Mouse (Mus musculus) hindbrain, embryonic 12.5 days (tissue): ENCODE results near the gene E130218I03Rik. TPM values are rescaled to one million over a fixed set of nuclear protein-coding genes. Genes with fewer than 3 reads are reported as not detected.

Source experiments
- polyA plus RNA-seq: library from polyadenylated mRNA; unstranded; fragments of >200 nt; fragmentation: Nextera tagmentation; extraction: Ambion mirVana; gene quantifications from 2 replicates; pipeline ENCODE4 v1.2.1, GENCODE M21; 2016

Gene E130218I03Rik
- polyA plus RNA-seq, 1 experiment from 2014 or later: 0.31 TPM

Other genes with a start within 250 kb of the E130218I03Rik start
- gene Dhdds, start 242.7 kb upstream of the E130218I03Rik start, polyA plus RNA-seq: 43.1 and 44.1 TPM in 2 replicates
- gene Lin28a, start 224.8 kb upstream of the E130218I03Rik start, polyA plus RNA-seq: 1.4 TPM in 2 replicates
- gene Zfp683, start 189.8 kb upstream of the E130218I03Rik start, polyA plus RNA-seq: not detected in 2 replicates
- gene Crybg2, start 182.8 kb upstream of the E130218I03Rik start, polyA plus RNA-seq: 2.3 and 2.5 TPM in 2 replicates
- 4.8 and 5.0 TPM in 2 replicates for gene Cd52, start 148.6 kb upstream of the E130218I03Rik start, polyA plus RNA-seq
- 11.6 and 13.4 TPM in 2 replicates for gene Ubxn11, start 141.1 kb upstream of the E130218I03Rik start, polyA plus RNA-seq
- 333 and 369 TPM in 2 replicates for gene Sh3bgrl3, start 114.9 kb upstream of the E130218I03Rik start, polyA plus RNA-seq
- gene Cep85, start 56.5 kb upstream of the E130218I03Rik start, polyA plus RNA-seq: 28.1 and 30.4 TPM in 2 replicates
- gene Gm7534, start 40.7 kb upstream of the E130218I03Rik start, polyA plus RNA-seq: not detected in 2 replicates
- gene Catsper4, start 16.3 kb upstream of the E130218I03Rik start, polyA plus RNA-seq: not detected in 2 replicates
- 0.46 and 1.3 TPM in 2 replicates for gene Cnksr1, start 5.3 kb upstream of the E130218I03Rik start, polyA plus RNA-seq
- 18.3 TPM in 2 replicates for gene Zfp593, start 1.9 kb downstream of the E130218I03Rik start, polyA plus RNA-seq
- gene Gm30191, start 3.3 kb downstream of the E130218I03Rik start, polyA plus RNA-seq: 0.35 and 0.39 TPM in 2 replicates
- gene Grrp1, start 10.4 kb downstream of the E130218I03Rik start, polyA plus RNA-seq: 8.5 and 8.9 TPM in 2 replicates
- 30.8 and 32.5 TPM in 2 replicates for gene Pdik1l, start 44.2 kb downstream of the E130218I03Rik start, polyA plus RNA-seq
- gene Trim63, start 71.5 kb downstream of the E130218I03Rik start, polyA plus RNA-seq: 0.54 and 1.6 TPM in 2 replicates
- not detected in 2 replicates for gene Slc30a2, start 99.5 kb downstream of the E130218I03Rik start, polyA plus RNA-seq
- gene Extl1, start 140.2 kb downstream of the E130218I03Rik start, polyA plus RNA-seq: 1.2 and 1.7 TPM in 2 replicates
- 9.2 and 10.7 TPM in 2 replicates for gene Pafah2, start 152.7 kb downstream of the E130218I03Rik start, polyA plus RNA-seq
- gene Stmn1, start 224.7 kb downstream of the E130218I03Rik start, polyA plus RNA-seq: 4,582 and 4,772 TPM in 2 replicates